Mouse (Mus musculus) intestine, embryonic 15.5 days (tissue): Measurements from ENCODE around the gene Hist2h2ab. TPM values are rescaled to one million over a fixed set of nuclear protein-coding genes. Genes with fewer than 3 reads are reported as not detected.

Experiments used
- polyA plus RNA-seq: library from polyadenylated mRNA; unstranded; fragments of >200 nt; fragmentation: Nextera tagmentation; extraction: Ambion mirVana; gene quantifications from 2 replicates; pipeline ENCODE4 v1.2.1, GENCODE M21; 2015

The Hist2h2ab gene
- polyA plus RNA-seq, 1 experiment from 2014 or later: 1.1 TPM

Other genes starting within 250 kb of the Hist2h2ab start
- 28.0 and 30.1 TPM in 2 replicates for gene Plekho1, start 223.9 kb upstream of the Hist2h2ab start, polyA plus RNA-seq
- gene Vps45, start 161.4 kb upstream of the Hist2h2ab start, polyA plus RNA-seq: 28.4 and 32.4 TPM in 2 replicates
- 18.7 and 19.8 TPM in 2 replicates for gene Otud7b, start 115.3 kb upstream of the Hist2h2ab start, polyA plus RNA-seq
- gene Mtmr11, start 57.9 kb upstream of the Hist2h2ab start, polyA plus RNA-seq: 20.0 and 20.2 TPM in 2 replicates
- gene Sf3b4, start 47.5 kb upstream of the Hist2h2ab start, polyA plus RNA-seq: 152 and 153 TPM in 2 replicates
- gene Sv2a, start 38.7 kb upstream of the Hist2h2ab start, polyA plus RNA-seq: 6.0 and 7.4 TPM in 2 replicates
- 59.5 and 60.7 TPM in 2 replicates for gene Bola1, start 156 bp upstream of the Hist2h2ab start, polyA plus RNA-seq
- gene Hist2h2ac, start 1.0 kb downstream of the Hist2h2ab start, polyA plus RNA-seq: 7.6 and 11.1 TPM in 2 replicates
- 5.7 and 7.1 TPM in 2 replicates for gene Hist2h2be, start 1.3 kb downstream of the Hist2h2ab start, polyA plus RNA-seq
- gene Hist2h3c2, start 19.3 kb downstream of the Hist2h2ab start, polyA plus RNA-seq: 5.8 and 6.5 TPM in 2 replicates
- 39.6 and 41.9 TPM in 2 replicates for gene Hist2h2aa2, start 20.4 kb downstream of the Hist2h2ab start, polyA plus RNA-seq
- 17.7 and 20.5 TPM in 2 replicates for gene Hist2h2aa1, start 25.6 kb downstream of the Hist2h2ab start, polyA plus RNA-seq
- gene Hist2h3c1, start 26.8 kb downstream of the Hist2h2ab start, polyA plus RNA-seq: 1.0 and 1.3 TPM in 2 replicates
- 10.7 and 10.9 TPM in 2 replicates for gene Hist2h4, start 43.4 kb downstream of the Hist2h2ab start, polyA plus RNA-seq
- 49.9 and 61.1 TPM in 2 replicates for gene Hist2h3b, start 48.8 kb downstream of the Hist2h2ab start, polyA plus RNA-seq
- gene Hist2h2bb, start 49.9 kb downstream of the Hist2h2ab start, polyA plus RNA-seq: 6.5 and 9.2 TPM in 2 replicates
- gene Fcgr1, start 74.1 kb downstream of the Hist2h2ab start, polyA plus RNA-seq: 2.3 and 3.0 TPM in 2 replicates
- 0.14 and 0.20 TPM in 2 replicates for gene BC107364, start 232.4 kb downstream of the Hist2h2ab start, polyA plus RNA-seq